Mouse (Mus musculus) embryonic fibroblast, embryonic 13.5 days (primary cell): ENCODE measurements at regions not wholly inside any gene's neighbourhood (a gene's known extent, or its start where the extent isn't known, plus 50 kb on each side); places are given as distances from the start of the nearest gene placed in this dataset.

ENCODE experiments used
- H3K27ac ChIP-seq: 2 replicates; pipeline ENCODE4 v1.5.1; 2012; ENCODE audit warnings: low read length, control low read depth, inconsistent platforms; ENCODE audit not compliant: insufficient read depth
- H3K4me1 ChIP-seq: 2 replicates; pipeline ENCODE4 v1.6.1; 2011; ENCODE audit warnings: low read length; ENCODE audit not compliant: control insufficient read depth, insufficient read depth
- H3K4me3 ChIP-seq: 2 replicates; pipeline ENCODE4 v1.5.1; 2011; ENCODE audit warnings: mild to moderate bottlenecking, control low read depth, low read length; ENCODE audit not compliant: insufficient read depth
- CTCF ChIP-seq: IDR thresholded peaks from 2 replicates; pipeline ENCODE4 v1.5.1; 2011; ENCODE audit warnings: mild to moderate bottlenecking, control low read depth, low read length, moderate library complexity, borderline replicate concordance; ENCODE audit not compliant: insufficient read depth
- POLR2A ChIP-seq: IDR thresholded peaks from 2 replicates; pipeline ENCODE4 v1.6.1; 2011; ENCODE audit warnings: low read depth, mild to moderate bottlenecking, control low read depth, low read length, moderate library complexity

GRCm38 (mm10) chr1:76420525-76420924 lies 874.5 kb downstream of the Slc4a3 start:
- Histone ChIP-seq H3K4me3 (no peak overlapping the region), H3K27ac (no peak overlapping the region), H3K4me1 (no peaks in the 10 kb centered on the region)
- TF ChIP-seq CTCF (no peak), POLR2A (no peak)

GRCm38 (mm10) chr1:76427439-76427838 lies 881.4 kb downstream of the Slc4a3 start:
- TF ChIP-seq CTCF, result no peak
- TF ChIP-seq POLR2A, result no peak
- Histone ChIP-seq H3K4me3 (no peak overlapping the region), H3K27ac (no peak overlapping the region), H3K4me1 (no peaks in the 10 kb centered on the region)

GRCm38 (mm10) chr1:76430041-76430610 lies 884.1 kb downstream of the Slc4a3 start:
- Histone ChIP-seq H3K4me1 (no peaks in the 10 kb centered on the region), H3K4me3 (no peak overlapping the region), H3K27ac (no peak overlapping the region)
- TF ChIP-seq CTCF (no peak), POLR2A (no peak)

- H3K4me1 ChIP-seq, result no peaks in the 10 kb centered on the region
- H3K27ac ChIP-seq, result no peak overlapping the region
- no peak for TF ChIP-seq CTCF
- TF ChIP-seq POLR2A, result no peak
- no peak overlapping the region for H3K4me3 ChIP-seq
Observed at GRCm38 (mm10) chr1:76433481-76433941, 887.4 kb downstream of the Slc4a3 start.

GRCm38 (mm10) chr1:76450539-76451214 lies 904.6 kb downstream of the Slc4a3 start:
- H3K4me3 ChIP-seq, result no peak overlapping the region
- TF ChIP-seq CTCF, result no peak
- no peak for TF ChIP-seq POLR2A
- H3K4me1 ChIP-seq, result no peaks in the 10 kb centered on the region
- H3K27ac ChIP-seq, result no peak overlapping the region

- H3K27ac ChIP-seq, result no peak overlapping the region
- no peaks in the 10 kb centered on the region for H3K4me1 ChIP-seq
- H3K4me3 ChIP-seq, result no peak overlapping the region
- no peak for TF ChIP-seq CTCF
Observed at GRCm38 (mm10) chr1:76453160-76453710, 907.2 kb downstream of the Slc4a3 start.

GRCm38 (mm10) chr1:76466562-76466961 lies 920.5 kb downstream of the Slc4a3 start:
- H3K4me1 ChIP-seq, result no peaks in the 10 kb centered on the region
- TF ChIP-seq POLR2A (no peak), CTCF (no peak)

GRCm38 (mm10) chr1:76484193-76484592 lies 938.1 kb downstream of the Slc4a3 start:
- no peak for TF ChIP-seq POLR2A
- TF ChIP-seq CTCF, result no peak
- Histone ChIP-seq H3K4me1 (no peaks in the 10 kb centered on the region), H3K4me3 (no peak overlapping the region), H3K27ac (no peak overlapping the region)

More at GRCm38 (mm10) chr1:76466562-76466961, 920.5 kb downstream of the Slc4a3 start:
- Histone ChIP-seq H3K4me3 (no peak overlapping the region), H3K27ac (no peak overlapping the region)

- Histone ChIP-seq H3K27ac (no peak overlapping the region), H3K4me1 (no peaks in the 10 kb centered on the region), H3K4me3 (no peak overlapping the region)
- TF ChIP-seq POLR2A (no peak), CTCF (no peak)
Observed at GRCm38 (mm10) chr1:76487481-76487880, 941.4 kb downstream of the Slc4a3 start.

- Histone ChIP-seq H3K4me3 (no peak overlapping the region), H3K27ac (no peak overlapping the region), H3K4me1 (no peaks in the 10 kb centered on the region)
- TF ChIP-seq POLR2A (no peak), CTCF (no peak)
Observed at GRCm38 (mm10) chr1:76489681-76490492, 943.8 kb downstream of the Slc4a3 start.
